Mouse (Mus musculus): Measurements from ENCODE around the gene Pou3f3.

- no peak for TF ChIP-seq GATA1 (IDR thresholded peaks at IDR 0.05; ENCODE audit: low read length)
- no peak for TF ChIP-seq TAL1 (IDR thresholded peaks at IDR 0.05; ENCODE audit: low read length)
Observed at GRCm38 (mm10) chr1:42714016-42714931, 18.7 kb downstream of the Pou3f3 start.
